Comparison of ENCODE assay signal across 8 mouse cellular contexts in genomic region chr1:86586992-86587391, GRCm38 (mm10). TPM values are rescaled to one million over a fixed set of nuclear protein-coding genes. Genes with fewer than 3 reads are reported as not detected.
DNase-seq lines count a peak whose midpoint lies in the region; ATAC-seq and TF ChIP-seq lines count a peak whose summit lies in the region.

No protein-coding gene starts in this region.

- peak overlapping the region; percentile 72 for H3K4me3 ChIP-seq in cortical plate, adult 2 months (ENCODE audit: insufficient read depth, low read length)

- no peak overlapping the region for H3K27ac ChIP-seq in cortical plate, adult 2 months (ENCODE audit: insufficient read depth, low read length)

- peak; percentile 89 for DNase-seq in ZHBTc4 (ENCODE audit: low read depth, low spot score)
- peak; percentile 50 to 68 for DNase-seq in gastrocnemius, adult 8-10 months (ENCODE audit: low spot score in 2 of 2)
- DNase-seq in hindlimb bud, embryonic 11.5 days (ENCODE audit: extremely low spot score, low read depth, low spot score), result peak; percentile 47
- peak; percentile 37 to 70 for DNase-seq in left cerebral cortex, adult 9 months (ENCODE audit: low spot score in 2 of 2)
- peak; percentile 84 for DNase-seq in right cerebral cortex, postnatal 14 days
- peak; percentile 66 to 79 for DNase-seq in urinary bladder, postnatal 36 days (ENCODE audit: low spot score in 2 of 2)

- ATAC-seq in megakaryocyte progenitor cell, adult 5-6 weeks (replicated peaks; ENCODE audit: poor library complexity), result peak; percentile 71

- TF ChIP-seq CTCF in cortical plate, adult 2 months (IDR thresholded peaks at IDR 0.05; ENCODE audit: extremely low read depth, insufficient read depth, low read length), result no peak

- H3K4me1 ChIP-seq in cortical plate, adult 2 months (ENCODE audit: control insufficient read depth, insufficient read depth, low read length), result no peaks in the 10 kb centered on the region

- peak; percentile 66; the same call in 1 of the 2 replicates for TF ChIP-seq POLR2A in cortical plate, adult 2 months (IDR thresholded peaks at IDR 0.05; ENCODE audit: extremely low read depth, insufficient read depth, low read length)

RNA-seq across cellular contexts. Expression of gene Cops7b, which starts 4.3 kb away (rescaled TPM):
- polyA plus RNA-seq in cortical plate, adult 2 months (2012; rRNA removed), result 36.5 and 38.7 TPM in 2 replicates
- total RNA-seq in gastrocnemius, adult 8-10 months (2022), result 10 to 100 TPM in 3 of 4 experiments, 1 to 10 TPM in 1; 9.6 to 10.5 (median 10.3) TPM
- 9.3 and 13.2 TPM in 2 replicates for total RNA-seq in megakaryocyte progenitor cell, adult 5-6 weeks (2015)
- total RNA-seq in megakaryocyte progenitor cell, adult 5-6 weeks (2017), result 19.5 and 22.7 TPM in 2 replicates

RNA-seq across cellular contexts. Expression of gene Pde6d, which starts 4.6 kb away (rescaled TPM):
- polyA plus RNA-seq in cortical plate, adult 2 months (2012; rRNA removed), result 72.4 and 74.9 TPM in 2 replicates
- total RNA-seq in gastrocnemius, adult 8-10 months (2022), result 10 to 100 TPM; 24.5 to 33.4 (median 26.8) TPM
- total RNA-seq in megakaryocyte progenitor cell, adult 5-6 weeks (2015), result 60.3 and 71.2 TPM in 2 replicates
- total RNA-seq in megakaryocyte progenitor cell, adult 5-6 weeks (2017), result 17.9 and 23.6 TPM in 2 replicates
